Mouse (Mus musculus): ENCODE results near the gene Ube2g1.

- TF ChIP-seq CTCF (IDR thresholded peaks at IDR 0.05; ENCODE audit: low read depth) (no peak), EP300 (IDR thresholded peaks at IDR 0.05; ENCODE audit: low read depth) (no peak)
These were observed 8.8 kb downstream of the Ube2g1 start for GRCm38 (mm10) chr11:72615931-72616330.

Measured in liver, embryonic 14.5 days (tissue).